Mouse (Mus musculus) limb, embryonic 13.5 days (tissue): Measurements from ENCODE around the gene Rxylt1. TPM values are rescaled to one million over a fixed set of nuclear protein-coding genes. Genes with fewer than 3 reads are reported as not detected.

Experiments
- ATAC-seq: fragments of 200-750 bp; cut with Nextera tagmentation; 2 replicates; pipeline ENCODE4 v1.8.0; 2017; ENCODE audit warnings: low read depth, moderate number of reproducible peaks, moderate TSS enrichment; ENCODE audit not compliant: low FRiP score
- H3K27ac ChIP-seq: fragments of 300-500 bp; sonication (generic); 2 replicates; pipeline ENCODE4 v1.5.1; 2015; ENCODE audit warnings: inconsistent platforms, mild to moderate bottlenecking, moderate library complexity
- H3K27me3 ChIP-seq: fragments of 300-500 bp; sonication (generic); 2 replicates; pipeline ENCODE4 v1.6.1; 2015; ENCODE audit warnings: mild to moderate bottlenecking, inconsistent platforms
- H3K36me3 ChIP-seq: fragments of 300-500 bp; sonication (generic); 2 replicates; pipeline ENCODE4 v1.6.1; 2015; ENCODE audit warnings: inconsistent platforms, mild to moderate bottlenecking, moderate library complexity
- H3K4me1 ChIP-seq: fragments of 300-500 bp; sonication (generic); 2 replicates; pipeline ENCODE4 v1.6.1; 2015; ENCODE audit warnings: inconsistent platforms
- H3K4me2 ChIP-seq: fragments of 300-500 bp; sonication (generic); replicated peaks from 2 replicates; pipeline ENCODE4 v1.6.1; 2015; ENCODE audit warnings: inconsistent platforms, mild to moderate bottlenecking, moderate library complexity
- H3K4me3 ChIP-seq: fragments of 300-500 bp; sonication (generic); 2 replicates; pipeline ENCODE4 v1.5.1; 2015; ENCODE audit warnings: moderate library complexity, mild to moderate bottlenecking, inconsistent platforms
- H3K9ac ChIP-seq: fragments of 300-500 bp; sonication (generic); 2 replicates; pipeline ENCODE4 v1.6.1; 2015; ENCODE audit warnings: mild to moderate bottlenecking, inconsistent platforms
- H3K9me3 ChIP-seq: fragments of 300-500 bp; sonication (generic); 2 replicates; pipeline ENCODE4 v1.6.1; 2016; ENCODE audit warnings: inconsistent platforms
- WGBS: fragments of 180-500 bp; shearing (Covaris S2); methylation state at CpG from one replicate; pipeline ENCODE4 v1.1.7; 2015; 5-methylcytosine and 5-hydroxymethylcytosine counted together
- polyA plus RNA-seq: library from polyadenylated mRNA; unstranded; fragments of >200 nt; fragmentation: Nextera tagmentation; extraction: Ambion mirVana; gene quantifications from 2 replicates; pipeline ENCODE4 v1.2.1, GENCODE M21; 2015

Rxylt1 gene
- polyA plus RNA-seq, 1 experiment from 2014 or later: 51.5 TPM

GRCm38 (mm10) chr10:122038554-122038953, 58.6 kb downstream of the Rxylt1 start:
- ATAC-seq: 0 out of 2 replicates have a peak, but pooled peaks have one; percentile 44
- Histone ChIP-seq H3K4me1 (0 out of 2 replicates have a peak, but pooled peaks cover 6% of the 10 kb centered on the region), H3K9me3 (peaks cover 4% of the 10 kb centered on the region; the same call in 1 of the 2 replicates), H3K4me2 (no peak overlapping the region), H3K36me3 (peaks cover 14% of the 10 kb centered on the region; the same call in 1 of the 2 replicates), H3K9ac (no peak overlapping the region), H3K27me3 (no peaks in the 10 kb centered on the region), H3K4me3 (no peak overlapping the region), H3K27ac (no peak overlapping the region)
- WGBS: 53% methylated on average over 3 of the region's 3 CpGs

DNA sequence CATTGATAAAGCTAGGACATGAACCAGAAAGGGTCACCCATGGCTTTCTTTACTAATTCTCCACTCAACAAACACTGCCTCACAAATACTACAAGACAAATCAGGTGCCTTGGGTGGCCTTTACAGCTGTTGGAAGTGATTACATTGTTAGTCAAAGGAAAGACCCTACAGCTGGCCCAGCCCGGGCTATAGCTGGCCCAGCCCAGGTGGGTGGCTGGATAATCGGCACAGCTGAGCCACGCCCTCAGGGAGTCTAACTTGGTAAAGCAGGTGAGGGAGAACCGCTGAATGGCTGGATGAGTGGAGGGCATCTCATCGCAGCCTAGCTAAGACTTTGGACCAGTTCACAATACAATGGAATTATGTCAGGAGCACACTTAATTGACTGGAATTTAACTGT, 63.9 kb downstream of the Rxylt1 start:
- Histone ChIP-seq H3K4me1 (peaks cover 35% of the 10 kb centered on the region), H3K36me3 (peaks cover 9% of the 10 kb centered on the region; the same call in 1 of the 2 replicates), H3K4me3 (no peak overlapping the region), H3K27ac (no peak overlapping the region), H3K27me3 (no peaks in the 10 kb centered on the region), H3K9ac (no peak overlapping the region), H3K4me2 (no peak overlapping the region), H3K9me3 (no peaks in the 10 kb centered on the region)
- no peak for ATAC-seq
- WGBS: 63% methylated on average over 5 of the region's 5 CpGs

DNA sequence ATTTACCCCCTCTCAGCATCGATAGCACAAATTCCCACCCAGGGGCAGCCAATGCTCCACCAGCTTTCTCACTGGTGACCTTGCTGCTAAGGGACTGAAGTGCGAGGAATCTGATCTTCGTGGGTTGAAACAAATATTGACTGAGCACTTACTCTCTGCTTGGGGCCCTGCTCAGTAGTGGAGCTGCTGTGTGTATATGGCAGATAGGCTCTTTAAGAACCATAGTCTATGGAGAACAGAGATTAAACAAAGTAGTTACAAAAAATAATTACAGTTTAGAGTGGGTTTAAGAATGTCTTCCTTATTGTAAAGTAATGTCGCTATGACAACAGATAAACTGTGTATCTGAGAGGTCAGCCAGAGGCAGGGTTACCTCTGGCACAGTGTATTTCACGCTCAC, 66.8 kb downstream of the Rxylt1 start:
- ATAC-seq: no peak
- no peak overlapping the region for H3K4me2 ChIP-seq
- no peaks in the 10 kb centered on the region for H3K36me3 ChIP-seq
- no peak overlapping the region for H3K4me3 ChIP-seq
- no peaks in the 10 kb centered on the region for H3K27me3 ChIP-seq
- H3K9me3 ChIP-seq: no peaks in the 10 kb centered on the region
- H3K27ac ChIP-seq: no peak overlapping the region
- H3K9ac ChIP-seq: no peak overlapping the region
- peaks cover 35% of the 10 kb centered on the region for H3K4me1 ChIP-seq
- 72% methylated on average over 5 of the region's 5 CpGs for WGBS

GRCm38 (mm10) chr10:122029738-122030137, 67.4 kb downstream of the Rxylt1 start:
- no peak overlapping the region for H3K4me3 ChIP-seq
- 18% methylated on average over 7 of the region's 7 CpGs for WGBS
- H3K36me3 ChIP-seq: no peaks in the 10 kb centered on the region
- no peak overlapping the region for H3K9ac ChIP-seq
- no peaks in the 10 kb centered on the region for H3K9me3 ChIP-seq
- H3K27me3 ChIP-seq: no peaks in the 10 kb centered on the region
- H3K4me1 ChIP-seq: peaks cover 35% of the 10 kb centered on the region
- ATAC-seq: no peak
- peak overlapping the region; percentile 49 for H3K4me2 ChIP-seq
- H3K27ac ChIP-seq: peak overlapping the region; percentile 29

Other genes with a start within 250 kb of the Rxylt1 start
- gene Srgap1, start 50.1 kb downstream of the Rxylt1 start, polyA plus RNA-seq: 15.7 and 15.9 TPM in 2 replicates